Mouse (Mus musculus) embryo, embryonic 10 days (tissue): ENCODE measurements at regions not wholly inside any gene's neighbourhood (a gene's known extent, or its start where the extent isn't known, plus 50 kb on each side); places are given as distances from the start of the nearest gene placed in this dataset.
A peak's percentile ranks its signal among the peaks of the same experiment; 100 is the strongest.

Source experiments
- DNase-seq: peaks from one replicate; pipeline ENCODE4 v3.0.0-alpha.2; 2015; ENCODE audit warnings: low spot score

- no peak for DNase-seq
These were observed 606.2 kb downstream of the Tmem182 start for GRCm38 (mm10) chr1:41411641-41412040.

- no peak for DNase-seq
These were observed 606.7 kb downstream of the Tmem182 start for GRCm38 (mm10) chr1:41412078-41412477.

GRCm38 (mm10) chr1:41420489-41421327, 615.3 kb downstream of the Tmem182 start:
- DNase-seq: no peak

- DNase-seq: no peak
These were observed 622.5 kb downstream of the Tmem182 start for GRCm38 (mm10) chr1:41427853-41428252.

GRCm38 (mm10) chr1:41431127-41431690, 625.8 kb downstream of the Tmem182 start:
- DNase-seq: peak; percentile 35

- DNase-seq: no peak
These were observed 630.0 kb downstream of the Tmem182 start for GRCm38 (mm10) chr1:41435379-41435778.

GRCm38 (mm10) chr1:41449972-41450371, 644.6 kb downstream of the Tmem182 start:
- no peak for DNase-seq
